Mouse (Mus musculus) monocyte, adult 2 months (primary cell): ENCODE data around the gene Naaladl1.
A peak's percentile ranks its signal among the peaks of the same experiment; 100 is the strongest.
"Not testable (repeated sequence)": the region's sequence is repeated elsewhere in the genome, so short reads cannot be mapped to it uniquely, and the experiment has no call there.

Source experiments
- DNase-seq, 2 experiments: peaks; one replicate each; pipeline ENCODE4 v3.0.0; 2022; ENCODE audit warnings: low spot score in 2 of 2, low read depth in 1 of 2

Gene Naaladl1

GRCm38 (mm10) chr19:6127760-6128341 is 22.3 kb downstream of the Naaladl1 start, which contains the start of gene Snx15:
TSS of gene Snx15 (minus strand) at chr19:6128304.
- DNase-seq, result peak; percentile 89 to 92

DNA sequence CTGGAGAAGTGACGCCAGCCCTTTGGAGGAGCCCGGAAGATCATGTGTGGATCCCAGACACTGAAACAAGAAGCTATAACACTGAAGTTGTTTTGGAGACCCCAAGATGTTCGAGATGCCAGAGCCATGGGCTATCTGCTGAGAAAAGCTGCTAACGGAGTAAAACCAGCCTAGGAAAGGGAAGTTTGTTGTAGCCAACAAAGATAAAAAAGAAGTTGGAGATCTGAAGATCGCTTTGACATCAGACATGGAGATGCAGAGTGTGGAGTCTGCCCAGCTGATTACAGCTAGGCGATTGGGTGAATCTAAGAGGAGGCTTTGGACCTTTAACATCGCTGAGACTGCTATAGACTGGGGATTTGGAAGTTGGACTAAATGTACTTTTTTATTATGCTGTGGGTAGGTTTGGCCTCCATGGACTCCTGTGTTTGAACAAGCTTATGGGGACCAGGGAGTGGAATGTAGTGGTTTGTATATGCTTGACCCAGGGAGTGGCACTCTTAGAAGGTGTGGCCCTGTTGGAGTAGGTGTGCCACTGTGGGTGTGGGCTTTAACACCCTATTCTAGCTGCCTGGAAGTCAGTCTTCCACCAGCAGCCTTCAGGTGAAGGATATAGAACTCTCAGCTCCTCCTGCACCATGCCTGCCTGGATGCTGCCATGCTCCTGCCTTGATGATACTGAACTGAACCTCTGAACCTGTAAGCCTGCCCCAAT is 25.0 kb downstream of the Naaladl1 start:
- DNase-seq, result not testable (repeated sequence)

- no peak for DNase-seq
Observed at GRCm38 (mm10) chr19:6132171-6132827, 26.7 kb downstream of the Naaladl1 start.

GRCm38 (mm10) chr19:6133197-6133596 is 27.6 kb downstream of the Naaladl1 start:
- not testable (repeated sequence) for DNase-seq

GRCm38 (mm10) chr19:6136397-6136796 is 30.8 kb downstream of the Naaladl1 start:
- DNase-seq, result no peak

DNA sequence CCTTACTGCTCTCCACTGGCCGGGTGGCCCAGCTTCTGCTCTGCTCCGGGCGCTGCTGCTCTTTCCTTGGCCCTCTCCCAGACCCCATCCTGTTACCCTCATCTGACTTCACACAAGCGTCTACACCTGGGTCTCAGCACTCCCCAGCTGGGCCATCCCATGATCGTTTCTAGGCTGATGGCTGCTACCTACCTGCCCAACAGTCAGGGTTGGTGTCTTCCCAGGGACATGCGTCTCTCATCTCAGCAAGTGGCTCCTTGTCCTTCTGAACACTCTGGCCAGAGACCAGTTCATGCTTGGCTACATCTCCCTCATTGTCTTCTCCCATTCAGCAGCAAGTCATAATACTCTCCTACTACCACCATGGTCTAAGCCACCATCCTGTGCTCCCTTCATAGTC is 34.1 kb downstream of the Naaladl1 start:
- no peak for DNase-seq

DNA sequence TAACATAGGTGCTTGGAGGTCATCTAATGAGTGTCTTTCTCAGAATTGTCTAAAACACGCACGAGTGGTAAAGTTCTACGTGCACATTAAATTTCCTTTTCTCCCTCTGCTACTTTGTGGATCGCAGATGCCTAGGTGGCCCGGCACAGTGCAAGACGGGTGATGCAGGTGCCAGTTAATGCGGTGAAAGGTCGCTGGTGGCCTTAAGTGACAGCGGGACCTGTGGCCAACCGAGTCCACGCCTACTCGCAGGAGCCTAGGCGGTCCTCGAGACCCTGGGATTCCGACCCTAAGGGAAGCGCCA is 34.7 kb downstream of the Naaladl1 start:
- DNase-seq, result no peak

DNA sequence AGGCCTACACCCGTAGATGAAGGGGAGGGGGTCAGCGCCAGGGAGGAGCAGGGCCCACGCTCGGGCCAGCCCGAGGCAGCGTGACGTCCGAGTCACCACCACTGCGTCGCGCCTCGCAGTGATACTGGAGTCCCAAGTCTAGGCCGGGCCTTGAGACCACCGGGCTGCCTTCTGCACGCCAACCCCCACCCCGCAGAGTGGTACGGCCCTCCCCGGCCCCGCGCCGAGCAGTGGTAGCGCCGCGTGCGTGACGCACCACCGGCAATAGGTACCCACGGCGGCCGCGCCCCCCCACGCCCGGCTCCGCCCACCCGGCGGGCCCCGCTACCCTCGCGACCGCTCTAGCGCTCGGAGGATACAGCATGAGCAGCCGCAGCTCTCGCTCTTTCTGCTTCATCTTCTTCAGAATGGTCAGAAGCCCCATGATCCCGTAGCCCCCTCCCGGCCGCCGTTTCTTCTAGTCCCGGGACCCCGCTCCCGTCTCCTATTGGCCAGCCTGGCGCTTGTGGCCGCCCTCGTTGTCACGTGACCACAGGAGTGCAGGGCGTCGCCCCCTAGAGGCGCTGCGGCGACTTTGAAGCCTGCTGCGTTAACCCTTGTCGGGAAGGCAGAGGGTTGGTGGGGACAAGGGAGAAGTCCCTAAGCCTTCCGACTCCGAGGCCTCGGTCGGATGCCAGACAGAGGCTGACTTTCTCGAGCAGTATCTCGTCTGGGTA is 35.3 kb downstream of the Naaladl1 start, which contains the start of gene Batf2:
Gene Batf2 (plus strand): TSS at position 306 of the 716 bp plus-strand sequence.
- DNase-seq, result peak; percentile 75 to 87

GRCm38 (mm10) chr19:6141394-6141749 is 35.8 kb downstream of the Naaladl1 start, which contains the start of gene Arl2:
TSS of gene Arl2 (minus strand) at chr19:6141548.
- DNase-seq, result peak; percentile 55 to 64

- DNase-seq, result no peak
Observed at GRCm38 (mm10) chr19:6144842-6145241, 39.3 kb downstream of the Naaladl1 start.

DNA sequence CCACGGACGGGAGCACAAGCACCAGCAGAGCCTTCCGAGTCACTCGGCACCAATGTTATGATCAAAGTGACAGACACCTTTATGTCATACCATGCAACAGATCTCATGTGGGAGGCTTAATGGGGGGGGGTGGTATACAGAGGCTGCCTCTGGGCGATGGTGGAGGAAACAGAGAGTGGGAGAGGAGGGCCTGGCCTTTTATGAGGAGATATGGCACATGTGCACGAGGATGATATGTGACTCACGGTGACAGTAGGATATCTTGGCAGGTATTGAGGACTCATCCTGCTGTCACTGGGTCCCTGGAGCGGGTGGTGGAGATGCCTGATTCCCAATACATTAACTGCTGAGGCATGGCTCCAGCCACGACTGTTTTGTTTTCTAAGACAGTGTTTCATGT is 49.6 kb downstream of the Naaladl1 start:
- no peak for DNase-seq

DNA sequence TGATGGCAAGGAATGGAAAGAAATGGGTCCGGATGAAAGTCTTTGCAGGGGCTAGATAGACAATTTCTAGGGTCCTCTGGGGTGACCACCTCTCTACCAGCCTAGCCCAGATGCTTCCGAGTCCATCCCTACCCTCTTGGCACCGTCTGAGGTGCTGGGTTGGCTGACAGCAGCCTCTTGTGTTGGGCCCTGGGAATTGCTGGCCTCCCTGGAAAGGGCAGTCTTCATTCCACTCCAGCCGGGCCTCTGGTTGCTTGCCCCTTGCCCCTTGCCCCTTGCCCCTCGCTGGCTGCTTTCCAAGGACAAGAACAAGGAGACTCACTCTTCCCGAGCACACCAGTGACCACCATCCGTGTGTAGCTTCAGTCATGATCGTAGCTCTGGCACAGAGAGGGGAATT is 50.8 kb downstream of the Naaladl1 start:
- no peak for DNase-seq

- peak; percentile 22 to 42 for DNase-seq
Observed at GRCm38 (mm10) chr19:6157220-6157619, 51.6 kb downstream of the Naaladl1 start.

- no peak for DNase-seq
Observed at GRCm38 (mm10) chr19:6163872-6164547, 58.4 kb downstream of the Naaladl1 start.
